Mouse (Mus musculus) right cerebral cortex, postnatal 36 days (tissue): ENCODE measurements around the gene Cyp2c39.
"Not testable (repeated sequence)": the region's sequence is repeated elsewhere in the genome, so short reads cannot be mapped to it uniquely, and the experiment has no call there.

ENCODE experiments used
- DNase-seq, 2 experiments: peaks; one replicate each; pipeline ENCODE4 v3.0.0; 2022; ENCODE audit warnings: low spot score in 2 of 2, mixed read lengths in 1 of 2

The Cyp2c39 gene

DNA sequence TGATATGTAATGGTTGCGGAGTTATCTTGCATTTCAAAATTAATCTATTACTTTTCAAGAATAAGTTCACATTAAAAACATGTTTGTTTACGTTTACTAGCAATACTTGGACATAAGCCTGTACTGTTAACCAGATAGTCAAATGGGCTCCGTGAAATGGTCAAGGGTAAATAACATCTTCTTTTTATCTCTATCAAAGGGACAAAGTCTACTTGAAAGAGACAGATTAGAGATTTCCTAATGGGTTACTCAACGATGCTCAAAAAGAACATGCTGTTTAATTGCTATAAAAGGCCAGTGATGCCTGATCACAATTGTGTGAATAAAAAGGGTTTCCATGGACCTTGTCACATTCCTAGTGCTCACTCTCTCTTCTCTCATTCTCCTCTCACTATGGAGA, at the start of gene Cyp2c39:
Gene Cyp2c39 (plus strand): TSS at position 329 of the 400 bp plus-strand sequence.
- DNase-seq = no peak

DNA sequence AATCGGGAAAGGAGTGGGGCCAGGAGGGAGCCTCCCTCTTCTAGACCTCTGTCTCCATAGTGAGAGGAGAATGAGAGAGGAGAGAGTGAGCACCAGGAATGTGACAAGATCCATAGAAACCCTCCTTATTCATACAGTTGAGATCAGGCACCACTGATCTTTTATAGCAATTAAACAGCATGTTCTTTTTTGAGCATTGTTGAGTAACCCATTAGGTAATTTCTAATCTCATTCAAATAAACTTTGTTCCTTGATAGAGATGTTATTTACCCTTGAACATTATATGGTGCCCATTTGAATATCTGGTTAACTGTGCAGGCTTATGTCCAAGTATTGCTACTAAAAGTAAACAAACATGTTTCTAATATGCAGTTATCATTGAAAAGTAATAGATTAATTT, 47.7 kb upstream of the Cyp2c39 start, which contains the start of gene Cyp2c38:
Gene Cyp2c38 (minus strand): TSS at position 135 of the 400 bp plus-strand sequence.
- DNase-seq = no peak

DNA sequence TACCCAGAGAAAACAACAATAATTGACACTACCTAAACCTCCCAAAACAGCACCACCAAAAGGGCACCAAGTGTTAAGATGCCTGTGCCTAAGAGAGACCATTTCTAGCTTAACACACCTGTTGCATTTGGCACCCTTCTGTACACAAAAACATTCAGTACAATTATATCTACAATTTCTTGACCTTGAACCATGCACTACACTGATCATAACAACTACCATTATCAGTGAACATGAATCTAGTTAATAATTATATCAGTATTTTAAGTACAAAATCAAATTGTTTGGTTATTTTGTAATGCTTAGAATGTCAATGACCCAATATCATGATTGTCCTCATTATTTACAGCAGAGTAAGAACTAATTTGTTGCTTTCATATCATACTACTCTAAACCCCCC, 46.7 kb upstream of the Cyp2c39 start:
- DNase-seq = no peak

DNA sequence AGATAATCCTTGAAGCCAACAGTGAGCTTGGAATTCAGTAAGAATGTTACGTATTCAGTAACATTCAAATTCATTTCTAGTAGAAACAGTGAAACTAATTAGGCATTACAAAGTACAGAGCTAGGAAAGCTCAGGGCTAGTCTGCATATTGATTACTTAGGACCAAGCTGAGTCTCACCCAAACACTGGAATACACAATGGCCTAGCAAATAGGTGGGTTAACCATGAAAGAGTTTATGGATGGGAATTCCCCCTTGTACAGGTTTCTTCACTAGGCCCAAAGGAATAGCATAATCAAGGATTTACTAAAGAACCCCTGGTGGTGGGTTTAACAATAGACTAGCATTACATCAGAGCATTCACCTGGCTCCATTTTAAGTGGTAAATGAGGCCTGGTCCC, 26.7 kb upstream of the Cyp2c39 start:
- DNase-seq = not testable (repeated sequence)

DNA sequence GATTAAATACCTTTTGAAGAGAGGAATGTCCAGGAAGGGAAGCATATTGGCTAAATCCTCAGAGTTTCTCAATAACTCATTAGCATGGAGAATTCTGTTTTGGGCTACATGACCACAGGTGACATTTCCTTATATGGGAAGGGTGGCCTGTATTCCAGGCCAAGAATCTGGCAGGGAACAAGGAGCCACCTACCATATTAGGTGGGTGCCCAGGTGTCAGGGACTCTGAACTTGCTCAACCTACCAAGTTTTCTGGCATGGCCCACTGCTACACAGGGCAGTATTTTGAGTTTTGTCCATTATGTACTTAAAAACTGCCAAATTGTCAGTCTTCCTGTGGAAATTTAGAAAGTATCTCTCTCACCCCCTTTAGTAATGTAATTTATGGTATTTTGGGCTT, 4.3 kb upstream of the Cyp2c39 start:
- DNase-seq = no peak

DNA sequence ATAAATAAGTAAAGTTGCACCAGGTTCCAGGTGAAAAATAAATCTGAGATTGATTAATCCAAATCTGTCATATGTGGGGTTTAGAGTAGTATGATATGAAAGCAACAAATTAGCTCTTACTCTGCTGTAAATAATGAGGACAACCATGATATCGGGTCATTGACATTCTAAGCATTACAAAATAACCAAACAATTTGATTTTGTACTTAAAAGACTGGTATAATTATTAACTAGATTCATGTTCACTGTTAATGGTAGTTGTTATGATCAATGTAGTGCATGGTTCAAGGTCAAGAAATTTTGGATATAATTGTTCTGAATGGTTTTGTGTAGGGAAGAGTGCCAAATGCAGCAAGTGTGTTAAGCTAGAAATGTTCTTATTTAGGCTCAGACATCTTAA, 1.1 kb upstream of the Cyp2c39 start:
- no peak for DNase-seq
